Mouse (Mus musculus) MEL (cell line): ENCODE measurements around the gene Olfr96. TPM values are rescaled to one million over a fixed set of nuclear protein-coding genes. Genes with fewer than 3 reads are reported as not detected.

ENCODE experiments used
- DNase-seq: peaks from one replicate; pipeline ENCODE4 v3.0.0; 2011; ENCODE audit warnings: low read depth, low spot score
- H3K27ac ChIP-seq: 2 replicates; pipeline ENCODE4 v1.5.1; 2012; ENCODE audit warnings: low read depth, mild to moderate bottlenecking, control low read depth, low read length, moderate library complexity; ENCODE audit not compliant: control insufficient read depth
- H3K27me3 ChIP-seq, 2 experiments: fragments of 150-350 bp in 1 of 2; sonication (generic) in 1 of 2; 2 replicates each; pipeline ENCODE4 v1.6.1; 2012; ENCODE audit warnings: low read length in 2 of 2, mild to moderate bottlenecking in 2 of 2, improper control_type of control experiment in 1 of 2, moderate library complexity in 1 of 2; ENCODE audit not compliant: insufficient read depth in 2 of 2, control insufficient read depth in 1 of 2
- H3K36me3 ChIP-seq, 2 experiments: 2 replicates each; pipeline ENCODE4 v1.6.1; 2012 to 2014; ENCODE audit warnings: low read length in 2 of 2, improper control_type of control experiment in 1 of 2, inconsistent platforms in 1 of 2, mild to moderate bottlenecking in 1 of 2; ENCODE audit not compliant: insufficient read depth in 2 of 2, control insufficient read depth in 1 of 2
- H3K4me1 ChIP-seq, 2 experiments: fragments of 150-350 bp in 1 of 2; sonication (generic) in 1 of 2; 2 replicates each; pipeline ENCODE4 v1.6.1; 2012; ENCODE audit warnings: low read length in 2 of 2, improper control_type of control experiment in 1 of 2, mild to moderate bottlenecking in 1 of 2; ENCODE audit not compliant: insufficient read depth in 2 of 2, control insufficient read depth in 1 of 2
- H3K4me3 ChIP-seq, 2 experiments: fragments of 150-350 bp in 1 of 2; sonication (generic) in 1 of 2; 2 replicates each; pipeline ENCODE4 v1.5.1; 2012; ENCODE audit warnings: low read depth in 2 of 2, low read length in 2 of 2, mild to moderate bottlenecking in 2 of 2, moderate library complexity in 2 of 2, control low read depth in 1 of 2, improper control_type of control experiment in 1 of 2; ENCODE audit not compliant: control insufficient read depth in 1 of 2, insufficient read depth in 1 of 2
- H3K79me2 ChIP-seq: 2 replicates; pipeline ENCODE4 v1.6.1; 2012; ENCODE audit warnings: mild to moderate bottlenecking, low read length, moderate library complexity; ENCODE audit not compliant: control insufficient read depth, poor library complexity, insufficient read depth
- H3K9ac ChIP-seq: 2 replicates; pipeline ENCODE4 v1.6.1; 2012; ENCODE audit warnings: low read depth, mild to moderate bottlenecking, control low read depth, low read length, moderate library complexity; ENCODE audit not compliant: control insufficient read depth, poor library complexity, severe bottlenecking
- H3K9me3 ChIP-seq: fragments of 150-350 bp; sonication (generic); replicated peaks from 2 replicates; pipeline ENCODE4 v1.6.1; 2012; ENCODE audit warnings: mild to moderate bottlenecking, low read length, improper control_type of control experiment, moderate library complexity; ENCODE audit not compliant: insufficient read depth
- BHLHE40 ChIP-seq: IDR thresholded peaks from 2 replicates; pipeline ENCODE4 v1.6.1; 2012; ENCODE audit warnings: low read depth, mild to moderate bottlenecking, inconsistent platforms, low read length, improper control_type of control experiment, borderline replicate concordance
- CHD2 ChIP-seq: IDR thresholded peaks from 2 replicates; pipeline ENCODE4 v1.6.1; 2011; ENCODE audit warnings: low read length, improper control_type of control experiment
- E2F4 ChIP-seq: IDR thresholded peaks from 2 replicates; pipeline ENCODE4 v1.6.1; 2011; ENCODE audit warnings: low read depth, low read length, improper control_type of control experiment, borderline replicate concordance
- ETS1 ChIP-seq: IDR thresholded peaks from 2 replicates; pipeline ENCODE4 v1.6.1; 2012; ENCODE audit warnings: low read depth, mild to moderate bottlenecking, inconsistent platforms, low read length, improper control_type of control experiment, moderate library complexity
- HCFC1 ChIP-seq: IDR thresholded peaks from 2 replicates; pipeline ENCODE4 v1.6.1; 2012; ENCODE audit warnings: low read depth, mild to moderate bottlenecking, inconsistent platforms, low read length, improper control_type of control experiment, moderate library complexity
- MAFK ChIP-seq: IDR thresholded peaks from 2 replicates; pipeline ENCODE4 v1.6.1; 2011; ENCODE audit warnings: low read depth, mild to moderate bottlenecking, low read length, improper control_type of control experiment, borderline replicate concordance
- MAX ChIP-seq: IDR thresholded peaks from 2 replicates; pipeline ENCODE4 v1.6.1; 2011; ENCODE audit warnings: low read length, improper control_type of control experiment
- MAZ ChIP-seq: IDR thresholded peaks from 2 replicates; pipeline ENCODE4 v1.6.1; 2012; ENCODE audit warnings: low read depth, mild to moderate bottlenecking, inconsistent platforms, low read length, improper control_type of control experiment
- MEF2A ChIP-seq: IDR thresholded peaks from 2 replicates; pipeline ENCODE4 v1.6.1; 2014; ENCODE audit warnings: low read depth, mild to moderate bottlenecking, inconsistent platforms, low read length, improper control_type of control experiment; ENCODE audit not compliant: poor library complexity, insufficient replicate concordance, severe bottlenecking; ENCODE audit errors: extremely low read depth
- MXI1 ChIP-seq: IDR thresholded peaks from 2 replicates; pipeline ENCODE4 v1.6.1; 2011; ENCODE audit warnings: mild to moderate bottlenecking, low read depth, low read length, improper control_type of control experiment
- MYB ChIP-seq: IDR thresholded peaks from 2 replicates; pipeline ENCODE4 v1.6.1; 2011; ENCODE audit warnings: mild to moderate bottlenecking, low read depth, low read length, improper control_type of control experiment
- MYC ChIP-seq: IDR thresholded peaks from 2 replicates; pipeline ENCODE4 v1.6.1; 2011; ENCODE audit warnings: low read depth, mild to moderate bottlenecking, low read length, improper control_type of control experiment, moderate library complexity
- NELFE ChIP-seq: IDR thresholded peaks from 2 replicates; pipeline ENCODE4 v1.6.1; 2011; ENCODE audit warnings: low read depth, low read length, improper control_type of control experiment
- NRF1 ChIP-seq: IDR thresholded peaks from 2 replicates; pipeline ENCODE4 v1.6.1; 2014; ENCODE audit warnings: low read depth, mild to moderate bottlenecking, inconsistent platforms, low read length, improper control_type of control experiment, moderate library complexity; ENCODE audit not compliant: poor library complexity, insufficient read depth, severe bottlenecking
- POLR2A ChIP-seq, 2 experiments: IDR thresholded peaks; 2 replicates each; pipeline ENCODE4 v1.6.1; 2011 to 2012; ENCODE audit warnings: low read length in 2 of 2, mild to moderate bottlenecking in 2 of 2, control low read depth in 1 of 2, improper control_type of control experiment in 1 of 2, low read depth in 1 of 2, moderate library complexity in 1 of 2; ENCODE audit not compliant: control insufficient read depth in 1 of 2, insufficient read depth in 1 of 2, poor library complexity in 1 of 2
- POLR2AphosphoS2 ChIP-seq: IDR thresholded peaks from 2 replicates; pipeline ENCODE4 v1.6.1; 2011; ENCODE audit warnings: low read length, improper control_type of control experiment
- RCOR1 ChIP-seq: IDR thresholded peaks from 2 replicates; pipeline ENCODE4 v1.6.1; 2012; ENCODE audit warnings: low read depth, mild to moderate bottlenecking, inconsistent platforms, low read length, improper control_type of control experiment
- SIN3A ChIP-seq: IDR thresholded peaks from 2 replicates; pipeline ENCODE4 v1.6.1; 2012; ENCODE audit warnings: low read length, improper control_type of control experiment, inconsistent platforms
- SMC3 ChIP-seq: IDR thresholded peaks from 2 replicates; pipeline ENCODE4 v1.6.1; 2011; ENCODE audit warnings: low read depth, low read length, improper control_type of control experiment
- TAL1 ChIP-seq: IDR thresholded peaks from 2 replicates; pipeline ENCODE4 v1.6.1; 2012; ENCODE audit warnings: mild to moderate bottlenecking, inconsistent platforms, low read length, moderate library complexity, mixed read lengths
- TBP ChIP-seq: IDR thresholded peaks from 2 replicates; pipeline ENCODE4 v1.8.0; 2011; ENCODE audit warnings: low read depth, low read length, improper control_type of control experiment
- TCF12 ChIP-seq: IDR thresholded peaks from 2 replicates; pipeline ENCODE4 v1.6.1; 2014; ENCODE audit warnings: low read depth, mild to moderate bottlenecking, inconsistent platforms, low read length, improper control_type of control experiment, moderate library complexity
- UBTF ChIP-seq: IDR thresholded peaks from 2 replicates; pipeline ENCODE4 v1.6.1; 2012; ENCODE audit warnings: low read depth, mild to moderate bottlenecking, inconsistent platforms, low read length, improper control_type of control experiment, moderate library complexity, borderline replicate concordance; ENCODE audit not compliant: insufficient read depth
- USF1 ChIP-seq: IDR thresholded peaks from 2 replicates; pipeline ENCODE4 v1.6.1; 2014; ENCODE audit warnings: low read depth, mild to moderate bottlenecking, inconsistent platforms, low read length, improper control_type of control experiment, moderate library complexity
- USF2 ChIP-seq, 2 experiments: IDR thresholded peaks; 2 replicates each; pipeline ENCODE4 v1.6.1; 2011 to 2012; ENCODE audit warnings: improper control_type of control experiment in 2 of 2, low read length in 2 of 2, borderline replicate concordance in 1 of 2, inconsistent platforms in 1 of 2, low read depth in 1 of 2, mild to moderate bottlenecking in 1 of 2; ENCODE audit not compliant: insufficient read depth in 1 of 2
- ZC3H11A ChIP-seq: IDR thresholded peaks from 2 replicates; pipeline ENCODE4 v1.6.1; 2012; ENCODE audit warnings: low read depth, mild to moderate bottlenecking, inconsistent platforms, low read length, improper control_type of control experiment
- ZKSCAN1 ChIP-seq: IDR thresholded peaks from 2 replicates; pipeline ENCODE4 v1.6.1; 2012; ENCODE audit warnings: low read depth, mild to moderate bottlenecking, inconsistent platforms, low read length, improper control_type of control experiment, moderate library complexity
- ZMIZ1 ChIP-seq: IDR thresholded peaks from 2 replicates; pipeline ENCODE4 v1.6.1; 2012; ENCODE audit warnings: low read depth, mild to moderate bottlenecking, inconsistent platforms, low read length, improper control_type of control experiment, moderate library complexity
- ZNF384 ChIP-seq: IDR thresholded peaks from 2 replicates; pipeline ENCODE4 v1.6.1; 2012; ENCODE audit warnings: low read depth, mild to moderate bottlenecking, inconsistent platforms, low read length, improper control_type of control experiment
- polyA plus RNA-seq, 2 experiments: library from polyadenylated mRNA; stranded (reverse) in 1 of 2; unstranded in 1 of 2; fragments of >175 nt in 1 of 2; fragments of >200 nt in 1 of 2; gene quantifications; 2 replicates each; pipeline versions ENCODE4 v1.2.1 to v1.2.4; 2012; ENCODE audit warnings: low replicate concordance in 2 of 2, low read depth in 1 of 2; ENCODE audit not compliant: insufficient read length in 2 of 2, insufficient read depth in 1 of 2, missing spikeins in 1 of 2
- total RNA-seq: library from RNA; depleted of rRNA; stranded (reverse); fragments of 300-350 nt; gene quantifications from 2 replicates; pipeline ENCODE4 v1.2.3, GENCODE M21; 2012

Gene Olfr96
- total and polyA plus RNA-seq, 3 experiments = not detected

DNA sequence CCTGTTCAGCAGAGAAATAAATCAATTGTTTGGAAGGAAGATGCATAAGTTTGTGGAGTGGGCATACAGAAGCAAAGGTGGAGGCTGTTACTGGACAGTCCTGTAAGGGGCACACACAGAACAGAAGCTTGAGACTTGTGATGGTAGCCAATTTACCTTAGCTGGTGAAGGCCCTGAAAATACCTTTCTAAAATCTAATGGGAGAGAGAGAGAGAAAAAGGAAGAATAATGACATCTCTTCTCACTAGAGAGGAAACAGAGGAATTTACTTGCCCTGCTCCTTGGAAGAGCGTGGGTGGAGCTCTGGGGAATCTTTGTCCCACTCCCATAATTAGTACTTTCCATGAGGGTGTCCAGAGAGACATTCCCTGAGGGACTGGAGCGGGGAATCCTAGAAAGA is 19.1 kb upstream of the Olfr96 start, which contains the start of gene Olfr94:
TSS of gene Olfr94 (minus strand) at position 101 of the 400 bp plus-strand sequence.
- Histone ChIP-seq H3K36me3 (no peaks in the 10 kb centered on the region), H3K4me1 (no peaks in the 10 kb centered on the region), H3K9me3 (no peaks in the 10 kb centered on the region), H3K27ac (no peak within 1 kb of the TSS), H3K27me3 (no peaks in the 10 kb centered on the region; a peak in 2 of 4 replicates), H3K79me2 (no peaks in the 10 kb centered on the region), H3K9ac (no peak within 1 kb of the TSS), H3K4me3 (no peak within 1 kb of the TSS)
- no peak for DNase-seq
- TF ChIP-seq MYC (no peak), MEF2A (no peak), NELFE (no peak), SIN3A (no peak), ZC3H11A (no peak), UBTF (no peak), E2F4 (no peak), MYB (no peak), RCOR1 (no peak), CHD2 (no peak), TBP (no peak), NRF1 (no peak), MAFK (no peak), MAX (no peak), TCF12 (no peak), HCFC1 (no peak), SMC3 (no peak), POLR2A (IDR thresholded peaks at IDR 0.05; ENCODE audit: control insufficient read depth in 1 of 2, insufficient read depth in 1 of 2, low read depth in 1 of 2, low read length in 2 of 2, poor library complexity in 1 of 2) (no peak), ZNF384 (no peak), USF2 (IDR thresholded peaks at IDR 0.05; ENCODE audit: borderline replicate concordance in 1 of 2, insufficient read depth in 1 of 2, low read depth in 1 of 2, low read length in 2 of 2) (no peak)

DNA sequence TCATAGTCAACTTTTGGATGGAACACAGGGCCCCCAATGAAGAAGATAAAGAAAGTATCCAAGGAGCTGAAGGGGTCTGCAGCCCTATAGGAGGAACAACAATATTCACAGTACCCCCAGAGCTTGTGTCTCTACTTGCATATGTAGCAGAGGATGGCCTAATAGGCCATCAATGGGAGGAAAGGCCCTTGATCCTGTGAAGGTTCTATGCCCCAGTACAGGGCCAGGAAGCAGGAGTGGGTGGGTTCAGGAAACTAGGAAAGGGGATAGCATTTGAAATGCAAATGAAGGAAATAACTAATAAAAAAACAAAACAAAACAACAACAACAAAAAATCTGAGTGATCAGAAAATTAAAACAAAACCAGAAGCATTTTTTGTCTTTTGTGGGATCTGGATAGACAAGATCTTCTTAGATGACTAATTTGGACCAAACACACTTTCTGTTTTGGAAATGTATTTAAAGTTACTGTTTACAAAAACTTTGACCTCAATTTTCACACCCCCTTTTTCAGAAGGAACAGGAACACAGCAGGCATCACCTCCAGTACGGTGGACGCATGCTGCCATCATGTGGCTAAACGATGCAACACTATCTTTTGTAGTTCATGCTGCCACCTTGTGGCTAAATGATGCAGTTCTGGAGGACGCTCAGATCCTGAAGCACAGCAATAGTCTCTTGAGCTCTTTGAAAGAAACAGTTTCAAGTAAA is 16.6 kb upstream of the Olfr96 start:
- no peak overlapping the region for H3K9ac ChIP-seq
- no peaks in the 10 kb centered on the region for H3K4me1 ChIP-seq
- no peak overlapping the region for H3K27ac ChIP-seq
- H3K9me3 ChIP-seq = no peaks in the 10 kb centered on the region
- no peaks in the 10 kb centered on the region; a peak in 1 of 4 replicates for H3K27me3 ChIP-seq
- no peaks in the 10 kb centered on the region for H3K79me2 ChIP-seq
- no peaks in the 10 kb centered on the region for H3K36me3 ChIP-seq
- DNase-seq = peak; percentile 81
- no peak overlapping the region for H3K4me3 ChIP-seq
- TF ChIP-seq NRF1 (no peak), HCFC1 (no peak), ZMIZ1 (no peak), CHD2 (no peak), TAL1 (no peak), MXI1 (no peak), SMC3 (peak; percentile 98), POLR2AphosphoS2 (no peak), NELFE (no peak), ETS1 (no peak), TCF12 (no peak), USF2 (IDR thresholded peaks at IDR 0.05; ENCODE audit: borderline replicate concordance in 1 of 2, insufficient read depth in 1 of 2, low read depth in 1 of 2, low read length in 2 of 2) (no peak), MAZ (no peak), MAFK (no peak), USF1 (no peak), E2F4 (no peak), MEF2A (no peak), ZKSCAN1 (no peak), BHLHE40 (peak; percentile 20; the same call in 1 of the 2 replicates)
